20 mouse cellular contexts compared by ENCODE assay signal in genomic region chr15:12865595-12866314, GRCm38 (mm10). TPM values are rescaled to one million over a fixed set of nuclear protein-coding genes. Genes with fewer than 3 reads are reported as not detected.
DNase-seq lines count a peak whose midpoint lies in the region; ATAC-seq lines count a peak whose summit lies in the region.
"Had no signal": no experiment of that assay in that cellular context is flagged by ENCODE, and none has a peak within 500 bp of the region (broad histone marks: within the 10 kb centered on the region; RNA-seq: fewer than 3 reads in every experiment).

No protein-coding gene starts in this region.

- WGBS in kidney, embryonic 16.5 days: 63% methylated on average over 7 of the region's 7 CpGs
- WGBS in hindbrain, embryonic 16.5 days: 79% methylated on average over 7 of the region's 7 CpGs

- H3K4me2 ChIP-seq in kidney, embryonic 16.5 days (replicated peaks; ENCODE audit: low read depth, low read length): no peak overlapping the region
- no peak overlapping the region for H3K4me2 ChIP-seq in hindbrain, embryonic 16.5 days (ENCODE audit: low read length)
- H3K4me2 ChIP-seq: hindbrain, embryonic 12.5 days; neural tube, embryonic 13.5 days had no signal

- H3K9ac ChIP-seq in kidney, embryonic 16.5 days (replicated peaks; ENCODE audit: low read length): no peak overlapping the region
- H3K9ac ChIP-seq in hindbrain, embryonic 16.5 days (ENCODE audit: low read depth, low read length): no peak overlapping the region
- H3K9ac ChIP-seq: hindbrain, embryonic 12.5 days; neural tube, embryonic 13.5 days had no signal

- no peaks in the 10 kb centered on the region for H3K9me3 ChIP-seq in kidney, embryonic 16.5 days (ENCODE audit: low read length)
- no peaks in the 10 kb centered on the region for H3K9me3 ChIP-seq in hindbrain, embryonic 16.5 days (ENCODE audit: control insufficient read depth, low read length)
- H3K9me3 ChIP-seq: hindbrain, embryonic 12.5 days; midbrain, embryonic 10.5 days; neural tube, embryonic 13.5 days had no signal

- 0 out of 2 replicates have a peak, but pooled peaks have one; percentile 58 for ATAC-seq in kidney, embryonic 16.5 days (ENCODE audit: low FRiP score, low TSS enrichment)
- peak; percentile 72 for ATAC-seq in megakaryocyte progenitor cell, adult 5-6 weeks (replicated peaks; ENCODE audit: poor library complexity)
- no peak for ATAC-seq in hindbrain, embryonic 16.5 days
- ATAC-seq: activated CD4-positive, CD25-positive, alpha-beta regulatory T cell, adult 4 months; Patski had no signal

- intact Hi-C loops in left cerebral cortex, postnatal 14 days (cut with DNase I): loop anchor here (10.0 kb wide), 1 partner anchor 1549 kb away; no protein-coding TSS in a partner anchor

- peak overlapping the region; percentile 66 for H3K27ac ChIP-seq in kidney, embryonic 16.5 days (ENCODE audit: low read length)
- H3K27ac ChIP-seq in hindbrain, embryonic 16.5 days (ENCODE audit: low read depth, low read length): no peak overlapping the region
- H3K27ac ChIP-seq: hindbrain, embryonic 12.5 days; midbrain, embryonic 10.5 days; neural tube, embryonic 13.5 days had no signal

- no peak for DNase-seq in kidney, adult 9 months
- DNase-seq in B cell, adult 2 months: peak; percentile 10 to 13
- DNase-seq in MEL-GATA-1-ER (ENCODE audit: extremely low read depth, low read depth): peak; percentile 26
- DNase-seq in left cerebral cortex, postnatal 14 days (ENCODE audit: low spot score in 2 of 2): no peak
- DNase-seq: adrenal gland, postnatal 25 days; cerebellum, adult 9-10 months; gastrocnemius, postnatal 14 days; kidney, postnatal 25 days; layer of hippocampus, adult 9-11 months; lung, postnatal 14 days; right cerebral cortex, postnatal 14 days; thymus, adult 18-20 months had no signal

- peaks cover 36% of the 10 kb centered on the region for H3K36me3 ChIP-seq in kidney, embryonic 16.5 days (ENCODE audit: insufficient read depth, low read length)
- peaks cover 13% of the 10 kb centered on the region for H3K36me3 ChIP-seq in hindbrain, embryonic 16.5 days (ENCODE audit: control insufficient read depth, insufficient read depth, low read length)

- H3K4me3 ChIP-seq in kidney, embryonic 16.5 days (ENCODE audit: low read length): no peak overlapping the region
- H3K4me3 ChIP-seq in hindbrain, embryonic 16.5 days (ENCODE audit: low read length): no peak overlapping the region
- H3K4me3 ChIP-seq: hindbrain, embryonic 12.5 days; midbrain, embryonic 10.5 days; neural tube, embryonic 13.5 days had no signal

- no peaks in the 10 kb centered on the region for H3K27me3 ChIP-seq in kidney, embryonic 16.5 days (ENCODE audit: insufficient read depth, low read length)
- H3K27me3 ChIP-seq in hindbrain, embryonic 16.5 days (replicated peaks; ENCODE audit: control insufficient read depth, insufficient read depth, low read length): no peaks in the 10 kb centered on the region
- H3K27me3 ChIP-seq: hindbrain, embryonic 12.5 days; neural tube, embryonic 13.5 days; Patski had no signal

- H3K4me1 ChIP-seq in kidney, embryonic 16.5 days (ENCODE audit: insufficient read depth, low read length): no peaks in the 10 kb centered on the region
- H3K4me1 ChIP-seq in hindbrain, embryonic 16.5 days (ENCODE audit: control insufficient read depth, insufficient read depth, low read depth, low read length): no peaks in the 10 kb centered on the region
- H3K4me1 ChIP-seq: hindbrain, embryonic 12.5 days; midbrain, embryonic 10.5 days; neural tube, embryonic 13.5 days had no signal

RNA-seq across cellular contexts. Expression of gene Drosha, which starts 41.1 kb away (rescaled TPM):
- 40.5 and 48.0 TPM in 2 replicates for polyA plus RNA-seq in kidney, embryonic 16.5 days (2015; fragmentation: Nextera tagmentation; extraction: Ambion mirVana)
- 35.1 and 40.4 TPM in 2 replicates for total RNA-seq in megakaryocyte progenitor cell, adult 5-6 weeks (2015)
- 19.7 and 21.7 TPM in 2 replicates for total RNA-seq in megakaryocyte progenitor cell, adult 5-6 weeks (2017)
- 42.7 and 56.4 TPM in 2 replicates for polyA plus RNA-seq in hindbrain, embryonic 16.5 days (2015; fragmentation: Nextera tagmentation; extraction: Ambion mirVana)
- total RNA-seq in left cerebral cortex, postnatal 14 days (2021): 10 to 100 TPM; 89.1 to 90.5 TPM

RNA-seq across cellular contexts. Expression of gene 6030458C11Rik, which starts 41.3 kb away (rescaled TPM):
- 29.1 and 40.2 TPM in 2 replicates for polyA plus RNA-seq in kidney, embryonic 16.5 days (2015; fragmentation: Nextera tagmentation; extraction: Ambion mirVana)
- 14.6 and 16.6 TPM in 2 replicates for total RNA-seq in megakaryocyte progenitor cell, adult 5-6 weeks (2015)
- 23.6 and 24.9 TPM in 2 replicates for total RNA-seq in megakaryocyte progenitor cell, adult 5-6 weeks (2017)
- polyA plus RNA-seq in hindbrain, embryonic 16.5 days (2015; fragmentation: Nextera tagmentation; extraction: Ambion mirVana): 28.8 and 33.7 TPM in 2 replicates
- 10 to 100 TPM; 25.6 to 28.1 TPM for total RNA-seq in left cerebral cortex, postnatal 14 days (2021)

Comparison
In these comparisons a context has a peak if more than half of its experiments do, and no peak if none do; other contexts are left out.
1. DNase-seq: peak in B cell, adult 2 months (2 of 2) and MEL-GATA-1-ER (single experiment); none in kidney, adult 9 months (single experiment) and left cerebral cortex, postnatal 14 days (0 of 2).